Comparison of ENCODE assay signal across 15 mouse cellular contexts in genomic region chr7:135758754-135759510, GRCm38 (mm10). TPM values are rescaled to one million over a fixed set of nuclear protein-coding genes. Genes with fewer than 3 reads are reported as not detected.
DNase-seq lines count a peak whose midpoint lies in the region; ATAC-seq and TF ChIP-seq lines count a peak whose summit lies in the region.
"Had no signal": no experiment of that assay in that cellular context is flagged by ENCODE, and none has a peak within 500 bp of the region (broad histone marks: within the 10 kb centered on the region; RNA-seq: fewer than 3 reads in every experiment).

No protein-coding gene starts in this region.

- ATAC-seq in hindbrain, embryonic 11.5 days (ENCODE audit: low FRiP score) = no peak
- ATAC-seq in midbrain, postnatal 0 days (ENCODE audit: low FRiP score) = no peak
- 0 out of 2 replicates have a peak, but pooled peaks have one; percentile 51 for ATAC-seq in hindbrain, postnatal 0 days
- ATAC-seq: forebrain, embryonic 14.5 days had no signal

- no peak for DNase-seq in hindbrain, embryonic 10.5 days (ENCODE audit: low spot score)
- DNase-seq in hindbrain, embryonic 11.5 days (ENCODE audit: low spot score) = no peak
- DNase-seq in midbrain, postnatal 0 days (ENCODE audit: low spot score) = peak; percentile 36
- DNase-seq in midbrain, embryonic 10.5 days (ENCODE audit: low spot score) = no peak
- peak; percentile 34 for DNase-seq in hindbrain, postnatal 0 days (ENCODE audit: low spot score)
- no peak for DNase-seq in right cerebral cortex, postnatal 14 days
- DNase-seq in left cerebral cortex, adult 18-20 months (ENCODE audit: low spot score in 2 of 2) = no peak
- DNase-seq in thymus, postnatal 14 days = no peak
- DNase-seq: cerebellum, adult 18-20 months; heart, adult 11 months; layer of hippocampus, postnatal 36 days had no signal

- no peaks in the 10 kb centered on the region for H3K27me3 ChIP-seq in hindbrain, embryonic 10.5 days (ENCODE audit: insufficient read depth, poor library complexity, severe bottlenecking)
- H3K27me3 ChIP-seq in hindbrain, embryonic 11.5 days (ENCODE audit: control insufficient read depth, insufficient read depth, low read length) = no peaks in the 10 kb centered on the region
- H3K27me3 ChIP-seq in midbrain, postnatal 0 days (ENCODE audit: insufficient read depth, low read length) = no peaks in the 10 kb centered on the region
- no peaks in the 10 kb centered on the region for H3K27me3 ChIP-seq in midbrain, embryonic 10.5 days (ENCODE audit: low read depth, poor library complexity, severe bottlenecking)
- H3K27me3 ChIP-seq in hindbrain, postnatal 0 days (ENCODE audit: insufficient read depth, low read length) = no peaks in the 10 kb centered on the region
- H3K27me3 ChIP-seq: heart, embryonic 15.5 days had no signal

- WGBS in hindbrain, embryonic 10.5 days = 71% methylated on average over 12 of the region's 12 CpGs
- 68% methylated on average over 12 of the region's 12 CpGs for WGBS in hindbrain, embryonic 11.5 days
- 76% methylated on average over 12 of the region's 12 CpGs for WGBS in midbrain, postnatal 0 days
- 74% methylated on average over 12 of the region's 12 CpGs for WGBS in midbrain, embryonic 10.5 days
- 58% methylated on average over 12 of the region's 12 CpGs for WGBS in hindbrain, postnatal 0 days

- peaks cover 14% of the 10 kb centered on the region for H3K4me1 ChIP-seq in hindbrain, embryonic 10.5 days (replicated peaks)
- H3K4me1 ChIP-seq in hindbrain, embryonic 11.5 days (replicated peaks; ENCODE audit: control insufficient read depth, insufficient read depth, low read length) = no peaks in the 10 kb centered on the region
- H3K4me1 ChIP-seq in midbrain, postnatal 0 days (ENCODE audit: insufficient read depth, low read length) = no peaks in the 10 kb centered on the region
- H3K4me1 ChIP-seq in midbrain, embryonic 10.5 days = peaks cover 11% of the 10 kb centered on the region
- H3K4me1 ChIP-seq in hindbrain, postnatal 0 days (ENCODE audit: insufficient read depth, low read length) = no peaks in the 10 kb centered on the region; the same call in 1 of the 2 replicates
- H3K4me1 ChIP-seq: heart, embryonic 15.5 days; limb, embryonic 10.5 days had no signal

- H3K4me3 ChIP-seq in hindbrain, embryonic 10.5 days = no peak overlapping the region
- H3K4me3 ChIP-seq in hindbrain, embryonic 11.5 days (ENCODE audit: low read depth, low read length) = no peak overlapping the region
- no peak overlapping the region for H3K4me3 ChIP-seq in midbrain, postnatal 0 days (ENCODE audit: low read depth, low read length)
- H3K4me3 ChIP-seq in midbrain, embryonic 10.5 days = no peak overlapping the region
- H3K4me3 ChIP-seq in hindbrain, postnatal 0 days (ENCODE audit: low read length) = no peak overlapping the region
- H3K4me3 ChIP-seq: heart, embryonic 15.5 days; limb, embryonic 10.5 days had no signal

- H3K36me3 ChIP-seq in hindbrain, embryonic 10.5 days = no peaks in the 10 kb centered on the region
- no peaks in the 10 kb centered on the region for H3K36me3 ChIP-seq in hindbrain, embryonic 11.5 days (ENCODE audit: control insufficient read depth, insufficient read depth, low read length)
- H3K36me3 ChIP-seq in midbrain, postnatal 0 days (ENCODE audit: insufficient read depth, low read length) = no peaks in the 10 kb centered on the region
- H3K36me3 ChIP-seq in midbrain, embryonic 10.5 days = no peaks in the 10 kb centered on the region
- no peaks in the 10 kb centered on the region for H3K36me3 ChIP-seq in hindbrain, postnatal 0 days (ENCODE audit: insufficient read depth, low read length)
- H3K36me3 ChIP-seq: heart, embryonic 15.5 days; limb, embryonic 10.5 days had no signal

- no peaks in the 10 kb centered on the region for H3K9me3 ChIP-seq in hindbrain, embryonic 10.5 days
- no peaks in the 10 kb centered on the region for H3K9me3 ChIP-seq in hindbrain, embryonic 11.5 days (ENCODE audit: control insufficient read depth, low read length)
- no peaks in the 10 kb centered on the region for H3K9me3 ChIP-seq in midbrain, postnatal 0 days (ENCODE audit: low read length)
- no peaks in the 10 kb centered on the region for H3K9me3 ChIP-seq in midbrain, embryonic 10.5 days (replicated peaks)
- no peaks in the 10 kb centered on the region for H3K9me3 ChIP-seq in hindbrain, postnatal 0 days (ENCODE audit: low read length)
- H3K9me3 ChIP-seq: heart, embryonic 15.5 days; limb, embryonic 10.5 days had no signal

- peak overlapping the region; percentile 64; the same call in 1 of the 2 replicates for H3K27ac ChIP-seq in hindbrain, embryonic 10.5 days
- no peak overlapping the region for H3K27ac ChIP-seq in hindbrain, embryonic 11.5 days (ENCODE audit: low read depth, low read length)
- H3K27ac ChIP-seq in midbrain, postnatal 0 days (ENCODE audit: low read depth, low read length) = no peak overlapping the region
- no peak overlapping the region; the same call in 1 of the 2 replicates for H3K27ac ChIP-seq in midbrain, embryonic 10.5 days (replicated peaks)
- no peak overlapping the region for H3K27ac ChIP-seq in hindbrain, postnatal 0 days
- H3K27ac ChIP-seq: heart, embryonic 15.5 days; limb, embryonic 10.5 days; liver, embryonic 14.5 days had no signal

- no peak overlapping the region for H3K9ac ChIP-seq in hindbrain, embryonic 11.5 days (ENCODE audit: low read depth, low read length)
- H3K9ac ChIP-seq in midbrain, postnatal 0 days (replicated peaks; ENCODE audit: low read length, poor library complexity, severe bottlenecking) = no peak overlapping the region
- no peak overlapping the region for H3K9ac ChIP-seq in hindbrain, postnatal 0 days (replicated peaks; ENCODE audit: low read length)
- H3K9ac ChIP-seq: heart, embryonic 15.5 days; liver, embryonic 14.5 days had no signal

- TF ChIP-seq CTCF in midbrain, postnatal 0 days (IDR thresholded peaks at IDR 0.05) = no peak
- TF ChIP-seq CTCF in hindbrain, postnatal 0 days (IDR thresholded peaks at IDR 0.05; ENCODE audit: low read depth) = no peak

- no peak overlapping the region for H3K4me2 ChIP-seq in hindbrain, embryonic 11.5 days (replicated peaks; ENCODE audit: low read depth, low read length)
- H3K4me2 ChIP-seq in midbrain, postnatal 0 days (ENCODE audit: low read depth, low read length, poor library complexity, severe bottlenecking) = no peak overlapping the region
- H3K4me2 ChIP-seq in hindbrain, postnatal 0 days (ENCODE audit: low read depth, low read length) = no peak overlapping the region
- H3K4me2 ChIP-seq: heart, embryonic 15.5 days had no signal

RNA-seq across cellular contexts. Expression of gene Mki67, which starts 42.8 kb away (rescaled TPM):
- 27.3 and 46.1 TPM in 2 replicates for polyA plus RNA-seq in hindbrain, embryonic 10.5 days (2016; fragmentation: Nextera tagmentation; extraction: Ambion mirVana)
- polyA plus RNA-seq in hindbrain, embryonic 11.5 days (2014; fragmentation: Nextera tagmentation; extraction: Ambion mirVana) = 49.7 and 57.5 TPM in 2 replicates
- total RNA-seq in midbrain, postnatal 0 days (2014; rRNA removed) = 6.3 and 8.9 TPM in 2 replicates
- polyA plus RNA-seq in midbrain, postnatal 0 days (2015; fragmentation: Nextera tagmentation; extraction: Ambion mirVana) = 1.4 and 2.1 TPM in 2 replicates
- 43.3 and 47.1 TPM in 2 replicates for polyA plus RNA-seq in midbrain, embryonic 10.5 days (2016; fragmentation: Nextera tagmentation; extraction: Ambion mirVana)
- 17.5 and 29.4 TPM in 2 replicates for total RNA-seq in hindbrain, postnatal 0 days (2014; rRNA removed)
- polyA plus RNA-seq in hindbrain, postnatal 0 days (2015; fragmentation: Nextera tagmentation; extraction: Ambion mirVana) = 10.6 and 10.8 TPM in 2 replicates
- under 1 TPM; 0.12 to 0.30 TPM for total RNA-seq in left cerebral cortex, adult 18-20 months (2021)

Comparison
In these comparisons a context has a peak if more than half of its experiments do, and no peak if none do; other contexts are left out.
1. DNase-seq: peak in midbrain, postnatal 0 days (single experiment) and hindbrain, postnatal 0 days (single experiment); none in hindbrain, embryonic 10.5 days (single experiment), hindbrain, embryonic 11.5 days (single experiment), midbrain, embryonic 10.5 days (single experiment), right cerebral cortex, postnatal 14 days (single experiment), left cerebral cortex, adult 18-20 months (0 of 2) and thymus, postnatal 14 days (single experiment).